Mouse (Mus musculus): ENCODE measurements around the gene Rhbdd2. TPM values are rescaled to one million over a fixed set of nuclear protein-coding genes. Genes with fewer than 3 reads are reported as not detected.

Gene Rhbdd2
- total RNA-seq, 1 experiment, result 15.7 TPM

- H3K36me3 ChIP-seq (ENCODE audit: control insufficient read depth, insufficient read depth, low read length, poor library complexity, severe bottlenecking), result peaks cover 2% of the 10 kb centered on the region; the same call in 1 of the 2 replicates
- no peak for DNase-seq (ENCODE audit: low read depth, low spot score)
- no peaks in the 10 kb centered on the region for H3K9me3 ChIP-seq (ENCODE audit: control insufficient read depth, insufficient read depth, low read depth, low read length)
- in situ Hi-C loops (cut with MboI; ENCODE audit: low sequenced_read_pairs in 2 of 2, unreplicated experiment in 2 of 2), result no loop called here
- peaks cover 0 to 3% of the 10 kb centered on the region in 2 experiments; a peak in 2 of 4 replicates for H3K4me1 ChIP-seq (ENCODE audit: control insufficient read depth in 2 of 2, insufficient read depth in 2 of 2, low read length in 2 of 2, poor library complexity in 1 of 2)
- no peak overlapping the region for H3K4me3 ChIP-seq (ENCODE audit: insufficient read depth in 1 of 2, low read depth in 1 of 2, low read length in 2 of 2, poor library complexity in 1 of 2, severe bottlenecking in 1 of 2)
- no peak overlapping the region for H3K27ac ChIP-seq (ENCODE audit: insufficient read depth, low read depth, low read length, poor library complexity, severe bottlenecking)
- TF ChIP-seq ZNF384 (IDR thresholded peaks at IDR 0.05; ENCODE audit: low read depth, low read length), result no peak
- TF ChIP-seq HCFC1 (IDR thresholded peaks at IDR 0.05; ENCODE audit: borderline replicate concordance, insufficient read depth, low read length), result no peak
- no peak for TF ChIP-seq CHD2 (IDR thresholded peaks at IDR 0.05; ENCODE audit: low read depth, low read length)
- no peak for TF ChIP-seq ZC3H11A (IDR thresholded peaks at IDR 0.05; ENCODE audit: borderline replicate concordance, low read depth, low read length)
- TF ChIP-seq MAFK (IDR thresholded peaks at IDR 0.05; ENCODE audit: insufficient read depth, low read depth, low read length), result no peak
- no peak overlapping the region for H3K9ac ChIP-seq (ENCODE audit: insufficient read depth, low read depth, low read length, poor library complexity, severe bottlenecking)
These were observed 62.9 kb downstream of the Rhbdd2 start for GRCm38 (mm10) chr5:135695277-135695721.

Other genes with a start within 250 kb of the Rhbdd2 start
- gene Pom121, start 238.1 kb upstream of the Rhbdd2 start, total RNA-seq (2012; rRNA removed), result 36.4 and 39.1 TPM in 2 replicates
- 42.9 and 55.5 TPM in 2 replicates for gene Hip1, start 87.5 kb upstream of the Rhbdd2 start, total RNA-seq (2012; rRNA removed)
- not detected in 2 replicates for gene Ccl26, start 69.0 kb upstream of the Rhbdd2 start, total RNA-seq (2012; rRNA removed)
- gene Ccl24, start 59.6 kb upstream of the Rhbdd2 start, total RNA-seq (2012; rRNA removed), result not detected in 2 replicates
- gene Por, start 37.4 kb downstream of the Rhbdd2 start, total RNA-seq (2012; rRNA removed), result 125 and 153 TPM in 2 replicates
- gene Tmem120a, start 111.8 kb downstream of the Rhbdd2 start, total RNA-seq (2012; rRNA removed), result 38.7 and 42.2 TPM in 2 replicates
- not detected in 2 replicates for gene Styxl1, start 145.8 kb downstream of the Rhbdd2 start, total RNA-seq (2012; rRNA removed)
- gene Mdh2, start 145.9 kb downstream of the Rhbdd2 start, total RNA-seq (2012; rRNA removed), result 181 and 223 TPM in 2 replicates
- gene Srrm3, start 174.3 kb downstream of the Rhbdd2 start, total RNA-seq (2012; rRNA removed), result 0.18 and 0.90 TPM in 2 replicates

All from ES-E14 (cell line).